Mouse (Mus musculus): ENCODE data around the gene Ccdc148. TPM values are rescaled to one million over a fixed set of nuclear protein-coding genes. Genes with fewer than 3 reads are reported as not detected.

Gene Ccdc148
- polyA plus RNA-seq, 1 experiment from 2014 or later, result 1.2 TPM

DNA sequence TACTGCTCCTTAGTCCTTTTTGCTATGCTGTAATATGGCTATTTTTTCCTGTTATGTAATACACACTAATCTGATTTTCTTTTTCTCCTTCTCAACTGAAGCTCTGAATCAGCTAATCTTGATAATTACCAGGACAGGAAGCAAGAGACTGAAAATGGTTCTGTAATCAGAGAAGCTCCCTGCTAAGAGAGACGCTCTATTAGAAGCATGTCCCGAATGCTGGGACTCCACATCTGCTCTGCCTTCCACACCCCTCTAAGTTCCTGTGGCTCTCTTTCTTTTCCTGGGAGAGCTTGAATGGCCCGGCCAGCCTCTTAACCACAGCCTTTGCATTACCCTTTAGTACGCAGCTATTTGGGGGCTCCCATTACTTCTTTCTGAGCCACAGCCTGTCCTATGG is 255.4 kb downstream of the Ccdc148 start:
- no peaks in the 10 kb centered on the region for H3K36me3 ChIP-seq
- H3K27me3 ChIP-seq, result no peaks in the 10 kb centered on the region; the same call in 1 of the 2 replicates
- peaks cover 23% of the 10 kb centered on the region for H3K4me1 ChIP-seq
- 20% methylated on average over 4 of the region's 4 CpGs for WGBS
- no peak overlapping the region for H3K4me3 ChIP-seq
- H3K9me3 ChIP-seq, result no peaks in the 10 kb centered on the region
- ATAC-seq (ENCODE audit: insufficient number of reproducible peaks, insufficient read depth, low FRiP score, low TSS enrichment, low read depth), result no peak
- no peak overlapping the region for H3K9ac ChIP-seq
- H3K27ac ChIP-seq, result no peak overlapping the region
- H3K4me2 ChIP-seq, result no peak overlapping the region

DNA sequence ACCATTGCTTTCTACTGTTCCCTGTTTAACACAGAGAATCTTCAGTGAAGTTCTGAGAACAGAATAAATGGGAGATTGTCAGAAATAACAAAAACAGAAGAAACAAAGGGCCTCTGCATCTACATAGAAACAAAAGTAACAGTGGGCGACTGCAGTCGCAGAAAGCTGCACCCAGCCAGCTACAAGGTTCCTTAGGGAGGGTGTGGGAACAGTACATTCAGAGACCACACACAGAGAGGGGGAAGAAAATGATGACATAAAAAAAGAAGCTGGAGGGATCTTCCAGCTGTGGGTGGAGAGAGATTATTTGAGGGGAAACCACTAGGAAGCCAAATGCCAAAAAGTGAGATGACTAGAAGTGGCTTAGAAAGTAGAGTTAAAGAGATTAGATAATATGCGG is 280.6 kb downstream of the Ccdc148 start:
- H3K27me3 ChIP-seq, result no peaks in the 10 kb centered on the region
- H3K4me3 ChIP-seq, result no peak overlapping the region
- no peak for ATAC-seq (ENCODE audit: insufficient number of reproducible peaks, insufficient read depth, low FRiP score, low TSS enrichment, low read depth)
- no peaks in the 10 kb centered on the region for H3K9me3 ChIP-seq
- no peak overlapping the region for H3K27ac ChIP-seq
- 39% methylated on average over 3 of the region's 3 CpGs for whole genome bisulfite sequencing
- no peak overlapping the region for H3K9ac ChIP-seq
- H3K4me1 ChIP-seq, result no peaks in the 10 kb centered on the region
- H3K4me2 ChIP-seq, result no peak overlapping the region
- H3K36me3 ChIP-seq, result no peaks in the 10 kb centered on the region

DNA sequence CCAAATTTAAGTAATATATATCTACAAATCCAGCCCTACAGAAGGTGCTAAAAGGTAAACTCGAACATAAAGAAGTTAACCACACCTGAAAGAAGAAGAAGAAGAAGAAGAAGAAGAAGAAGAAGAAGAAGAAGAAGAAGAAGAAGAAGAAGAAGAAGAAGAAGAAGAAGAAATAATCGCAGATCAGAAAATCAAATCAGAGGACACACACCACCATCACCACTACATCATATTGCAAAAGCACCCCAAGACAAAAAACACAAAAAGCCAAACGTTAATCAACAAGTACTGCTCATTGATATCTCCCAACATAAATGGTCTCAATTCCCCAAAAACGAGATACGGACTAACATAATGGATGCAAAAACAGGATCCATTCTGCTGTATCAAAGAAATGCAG is 301.3 kb downstream of the Ccdc148 start, which contains the start of gene Gm11099:
Gm11099 (plus strand) TSS at position 301 of the 400 bp plus-strand sequence.
- Histone ChIP-seq H3K9me3 (no peaks in the 10 kb centered on the region), H3K4me2 (no peak within 1 kb of the TSS), H3K4me1 (no peaks in the 10 kb centered on the region), H3K9ac (no peak within 1 kb of the TSS), H3K36me3 (no peaks in the 10 kb centered on the region), H3K4me3 (no peak within 1 kb of the TSS), H3K27ac (no peak within 1 kb of the TSS), H3K27me3 (no peaks in the 10 kb centered on the region)
- 88% methylated on average over 5 of the region's 5 CpGs for WGBS
- ATAC-seq (ENCODE audit: insufficient number of reproducible peaks, insufficient read depth, low FRiP score, low TSS enrichment, low read depth), result no peak

DNA sequence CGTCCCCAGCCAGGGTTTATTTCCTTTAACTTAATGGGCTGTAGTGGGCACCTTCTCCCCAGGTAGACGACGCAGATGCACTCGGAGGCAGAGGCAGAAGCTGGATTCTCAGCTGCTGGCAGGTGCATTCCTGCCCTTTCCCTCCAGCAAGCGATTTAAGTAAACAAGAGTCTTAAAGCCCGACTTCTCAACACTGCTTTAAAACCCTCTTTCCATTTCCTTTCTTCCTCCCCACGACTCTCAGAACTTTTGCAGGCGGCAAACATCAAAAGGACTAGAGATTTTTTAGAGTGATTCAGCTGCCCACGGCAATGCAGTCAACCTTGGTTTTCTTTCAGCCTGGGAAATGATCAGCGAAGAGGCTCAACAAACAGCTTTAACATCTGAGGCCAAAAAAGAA is 316.0 kb downstream of the Ccdc148 start:
- Histone ChIP-seq H3K4me3 (no peak overlapping the region), H3K36me3 (no peaks in the 10 kb centered on the region), H3K27ac (no peak overlapping the region), H3K4me1 (no peaks in the 10 kb centered on the region), H3K9me3 (no peaks in the 10 kb centered on the region), H3K4me2 (no peak overlapping the region), H3K27me3 (no peaks in the 10 kb centered on the region), H3K9ac (no peak overlapping the region)
- 32% methylated on average over 10 of the region's 10 CpGs for WGBS
- no peak for ATAC-seq (ENCODE audit: insufficient number of reproducible peaks, insufficient read depth, low FRiP score, low TSS enrichment, low read depth)

DNA sequence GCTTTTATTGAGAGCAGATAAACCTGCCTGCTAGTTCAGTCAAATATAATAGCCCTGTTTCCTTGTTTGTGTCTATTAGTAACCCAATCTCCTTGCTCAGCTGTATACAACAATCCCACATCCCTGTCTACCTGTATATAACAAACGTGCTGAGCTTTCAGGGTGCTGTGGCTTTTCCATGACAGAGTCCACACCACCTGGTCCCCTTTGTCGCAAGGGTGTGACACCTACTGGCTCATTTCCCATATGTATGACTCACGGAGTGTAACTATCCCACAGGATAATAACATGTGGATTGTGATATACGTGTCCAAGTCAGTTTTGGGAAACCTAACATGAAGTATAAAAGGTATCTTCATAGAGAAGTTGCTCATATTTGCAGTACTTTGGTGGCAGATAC is 318.0 kb downstream of the Ccdc148 start:
- Histone ChIP-seq H3K27ac (no peak overlapping the region), H3K27me3 (no peaks in the 10 kb centered on the region), H3K4me2 (no peak overlapping the region), H3K36me3 (no peaks in the 10 kb centered on the region), H3K4me3 (no peak overlapping the region), H3K9ac (no peak overlapping the region), H3K9me3 (no peaks in the 10 kb centered on the region), H3K4me1 (no peaks in the 10 kb centered on the region)
- no peak for ATAC-seq (ENCODE audit: insufficient number of reproducible peaks, insufficient read depth, low FRiP score, low TSS enrichment, low read depth)
- 71% methylated on average over 4 of the region's 4 CpGs for WGBS

DNA sequence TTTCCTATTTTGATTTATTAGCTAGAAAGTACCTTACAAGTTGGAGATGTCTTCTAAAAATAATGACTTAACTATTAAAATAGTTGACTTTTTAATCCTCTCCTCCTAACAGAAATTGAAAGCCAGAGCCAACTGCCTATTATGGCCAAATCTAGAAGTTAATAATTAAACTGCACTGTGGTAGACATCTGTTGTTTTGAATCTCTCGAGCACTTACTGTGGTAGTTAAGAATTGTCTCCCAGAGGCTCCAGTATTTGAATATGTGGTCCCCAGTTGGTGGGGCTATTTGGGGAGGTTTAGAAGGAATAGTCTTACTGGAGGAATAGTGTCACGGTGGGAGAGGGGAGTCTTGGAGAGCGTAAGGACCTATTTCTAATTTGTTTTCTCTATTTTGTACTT is 319.5 kb downstream of the Ccdc148 start:
- Histone ChIP-seq H3K27me3 (no peaks in the 10 kb centered on the region), H3K27ac (no peak overlapping the region), H3K9ac (no peak overlapping the region), H3K4me1 (no peaks in the 10 kb centered on the region), H3K4me2 (no peak overlapping the region), H3K9me3 (no peaks in the 10 kb centered on the region), H3K4me3 (no peak overlapping the region), H3K36me3 (no peaks in the 10 kb centered on the region)
- no peak for ATAC-seq (ENCODE audit: insufficient number of reproducible peaks, insufficient read depth, low FRiP score, low TSS enrichment, low read depth)
- WGBS, result 82% methylated on average over 3 of the region's 3 CpGs

DNA sequence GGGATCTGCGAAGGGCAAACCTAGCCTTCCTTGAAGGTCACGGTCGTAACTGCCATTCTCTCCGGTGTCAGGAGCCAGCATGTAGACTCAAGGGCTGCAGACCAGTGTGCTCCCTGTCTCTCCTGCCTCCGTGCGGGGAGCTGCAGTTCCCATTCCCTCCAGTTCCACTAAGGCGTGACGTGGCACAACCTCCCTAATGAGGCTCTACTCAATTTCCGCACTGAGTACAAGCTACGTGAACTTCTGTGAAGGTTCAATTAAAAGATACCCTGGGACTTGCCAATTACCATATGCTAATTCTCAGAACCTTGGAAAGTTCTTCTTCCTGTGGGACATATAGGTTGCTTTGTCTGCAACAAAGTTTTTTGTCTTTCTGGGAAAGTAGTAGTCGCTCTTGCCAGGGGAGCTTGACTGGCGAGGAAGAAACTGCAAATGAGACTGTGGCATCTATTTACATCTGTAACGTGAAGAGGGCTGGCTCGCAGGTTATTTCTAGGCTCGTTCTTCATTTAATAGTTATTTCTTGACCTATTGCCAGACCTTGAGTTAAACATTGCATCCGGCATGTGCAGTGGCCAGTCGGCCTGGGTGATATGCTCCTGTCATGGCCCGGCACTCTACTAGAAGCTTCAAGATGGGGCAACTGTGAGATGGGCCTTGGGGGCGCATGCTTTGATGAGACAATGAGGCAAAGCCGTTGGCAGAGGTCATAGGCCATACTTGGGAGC is 328.1 kb downstream of the Ccdc148 start:
- Histone ChIP-seq H3K9me3 (no peaks in the 10 kb centered on the region), H3K36me3 (no peaks in the 10 kb centered on the region), H3K4me2 (no peak overlapping the region), H3K4me3 (no peak overlapping the region), H3K9ac (no peak overlapping the region), H3K27ac (no peak overlapping the region), H3K27me3 (no peaks in the 10 kb centered on the region), H3K4me1 (peaks cover 26% of the 10 kb centered on the region)
- no peak for ATAC-seq (ENCODE audit: insufficient number of reproducible peaks, insufficient read depth, low FRiP score, low TSS enrichment, low read depth)
- 89% methylated on average over 20 of the region's 20 CpGs for WGBS

DNA sequence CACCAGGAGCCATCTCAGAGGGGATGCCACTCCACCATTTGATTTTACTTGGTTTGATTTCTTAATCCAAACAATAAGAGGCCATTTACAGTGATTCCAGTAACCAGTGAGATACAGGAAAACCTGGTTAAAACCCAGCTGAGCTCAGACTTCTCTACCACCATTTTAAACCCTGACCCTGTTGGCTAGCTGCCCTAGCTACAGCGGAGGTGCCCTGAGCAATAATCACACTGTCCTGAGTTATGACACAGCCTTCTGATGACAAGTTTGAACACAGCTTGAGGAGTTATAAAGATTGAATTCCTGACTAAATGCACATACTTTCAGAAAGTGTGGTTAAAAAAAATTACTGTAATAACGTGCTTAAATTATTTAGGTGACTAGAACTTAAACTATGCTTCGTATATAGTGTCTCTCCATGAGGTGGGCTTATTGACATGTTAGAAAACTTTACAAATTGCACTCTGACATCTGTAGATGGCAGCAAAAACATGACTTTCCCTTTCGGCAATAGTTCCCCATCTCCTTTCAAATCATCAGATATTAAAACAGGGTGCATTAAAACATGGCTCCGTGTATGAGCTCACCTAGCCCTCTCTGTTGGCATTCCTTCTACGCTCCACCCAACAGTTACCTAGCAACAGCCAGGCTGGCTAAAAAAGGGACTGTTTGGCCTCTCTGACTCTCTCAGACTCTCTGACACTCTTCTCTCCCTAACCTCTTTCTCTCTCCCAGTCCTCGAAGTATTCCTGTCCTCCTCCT is 330.3 kb downstream of the Ccdc148 start:
- Histone ChIP-seq H3K4me1 (peaks cover 20% of the 10 kb centered on the region), H3K27me3 (no peaks in the 10 kb centered on the region), H3K4me3 (no peak overlapping the region), H3K4me2 (no peak overlapping the region; the same call in 1 of the 2 replicates), H3K9me3 (no peaks in the 10 kb centered on the region), H3K9ac (no peak overlapping the region), H3K36me3 (no peaks in the 10 kb centered on the region), H3K27ac (peak overlapping the region; percentile 24; the same call in 1 of the 2 replicates)
- 43% methylated on average over 7 of the region's 7 CpGs for WGBS
- ATAC-seq (ENCODE audit: insufficient number of reproducible peaks, insufficient read depth, low FRiP score, low TSS enrichment, low read depth), result no peak

DNA sequence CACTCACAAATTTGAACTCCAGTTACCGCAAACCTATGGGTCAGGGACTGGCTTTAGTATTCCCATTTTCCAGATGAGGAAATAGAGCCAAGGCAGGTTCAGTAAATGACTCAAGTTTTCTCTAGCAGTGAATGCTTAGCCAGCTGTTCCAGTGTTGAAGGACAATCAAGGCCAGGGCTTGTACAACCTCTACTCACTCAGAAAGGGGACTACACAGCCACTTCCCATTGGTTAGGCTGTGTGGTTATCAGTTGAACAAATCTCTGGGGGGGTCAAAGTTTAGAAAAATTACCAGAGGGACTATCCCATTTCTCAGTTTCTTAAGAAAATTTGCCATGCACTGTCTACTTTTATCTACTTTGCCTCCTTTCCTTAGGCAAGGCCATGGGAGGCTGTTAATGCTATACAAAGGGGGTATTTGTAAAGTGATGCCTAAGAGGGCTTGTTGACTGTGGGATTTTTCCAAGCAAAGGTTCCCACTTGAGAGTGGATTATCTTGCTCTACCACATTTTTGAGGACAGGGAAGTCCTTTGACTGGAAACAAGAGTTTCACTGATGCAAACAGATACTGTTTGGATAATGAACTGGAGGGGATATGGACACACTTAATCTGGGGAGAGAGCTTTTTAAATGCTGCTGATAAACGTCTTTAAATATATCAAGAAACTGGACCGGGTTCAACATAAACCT is 331.4 kb downstream of the Ccdc148 start:
- WGBS, result 40% methylated on average over 3 of the region's 3 CpGs
- no peak overlapping the region for H3K4me2 ChIP-seq
- H3K9me3 ChIP-seq, result no peaks in the 10 kb centered on the region
- no peaks in the 10 kb centered on the region for H3K36me3 ChIP-seq
- peak overlapping the region; percentile 24 for H3K27ac ChIP-seq
- peaks cover 10% of the 10 kb centered on the region for H3K4me1 ChIP-seq
- H3K4me3 ChIP-seq, result no peak overlapping the region
- H3K9ac ChIP-seq, result no peak overlapping the region
- ATAC-seq (ENCODE audit: insufficient number of reproducible peaks, insufficient read depth, low FRiP score, low TSS enrichment, low read depth), result peak; percentile 77
- H3K27me3 ChIP-seq, result no peaks in the 10 kb centered on the region

DNA sequence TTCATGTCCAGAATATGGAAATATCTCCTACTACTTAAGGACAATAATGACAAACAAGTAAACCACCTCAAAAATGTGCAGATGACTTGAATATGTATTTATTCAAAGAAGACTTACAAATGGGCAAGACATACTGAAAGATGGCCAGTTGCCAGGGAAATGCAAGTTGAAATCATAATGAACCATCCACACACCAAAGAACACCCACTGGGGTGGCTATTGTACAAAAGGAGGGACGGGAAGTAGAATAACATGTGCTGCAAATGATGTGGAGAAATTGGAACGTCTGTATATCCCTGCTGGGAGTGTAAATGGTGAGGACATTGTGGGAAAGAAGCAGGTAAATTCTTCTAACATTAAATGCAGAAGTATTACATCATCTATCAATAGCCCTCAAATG is 347.5 kb downstream of the Ccdc148 start:
- Histone ChIP-seq H3K4me1 (no peaks in the 10 kb centered on the region), H3K36me3 (no peaks in the 10 kb centered on the region), H3K9me3 (no peaks in the 10 kb centered on the region), H3K4me2 (no peak overlapping the region), H3K9ac (no peak overlapping the region), H3K4me3 (no peak overlapping the region), H3K27me3 (no peaks in the 10 kb centered on the region), H3K27ac (no peak overlapping the region)
- WGBS, result 57% methylated on average over 2 of the region's 2 CpGs
- no peak for ATAC-seq (ENCODE audit: insufficient number of reproducible peaks, insufficient read depth, low FRiP score, low TSS enrichment, low read depth)

DNA sequence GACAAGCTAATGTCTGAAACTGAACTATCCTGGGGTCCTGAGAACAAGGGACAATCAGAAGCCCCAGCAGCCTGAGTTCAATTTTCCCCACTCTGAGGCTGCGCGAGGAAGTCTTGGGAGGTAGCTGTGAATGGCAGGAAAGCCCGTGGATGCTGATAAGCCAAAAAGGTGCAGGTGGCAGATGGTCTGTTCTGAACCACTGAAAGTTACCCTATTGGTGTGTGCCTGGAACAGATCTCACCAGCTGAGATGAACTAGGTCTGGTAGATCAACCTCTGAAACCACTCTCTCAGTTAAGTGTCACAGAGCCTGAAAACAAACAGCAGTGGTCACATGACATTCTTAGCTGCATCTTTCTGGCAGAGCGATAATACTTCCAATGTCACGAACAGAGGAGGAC is 360.9 kb downstream of the Ccdc148 start:
- H3K27me3 ChIP-seq, result no peaks in the 10 kb centered on the region
- H3K9me3 ChIP-seq, result no peaks in the 10 kb centered on the region
- H3K4me3 ChIP-seq, result no peak overlapping the region
- 90% methylated on average over 5 of the region's 5 CpGs for WGBS
- no peak overlapping the region for H3K4me2 ChIP-seq
- H3K9ac ChIP-seq, result no peak overlapping the region
- no peaks in the 10 kb centered on the region for H3K36me3 ChIP-seq
- no peak overlapping the region for H3K27ac ChIP-seq
- no peak for ATAC-seq (ENCODE audit: insufficient number of reproducible peaks, insufficient read depth, low FRiP score, low TSS enrichment, low read depth)
- H3K4me1 ChIP-seq, result no peaks in the 10 kb centered on the region
